Mouse (Mus musculus) thymus, adult 2 months (tissue): ENCODE measurements around the gene Rdh16.

Experiments used
- CTCF ChIP-seq: fragments of 200-500 bp; IDR thresholded peaks from 2 replicates; pipeline ENCODE4 v1.5.1; 2012; ENCODE audit warnings: mild to moderate bottlenecking, control low read depth, low read length, moderate library complexity, borderline replicate concordance; ENCODE audit not compliant: control insufficient read depth, poor library complexity, insufficient read depth; ENCODE audit errors: extremely low read depth
- POLR2A ChIP-seq: fragments of 200-500 bp; IDR thresholded peaks from 2 replicates; pipeline ENCODE4 v1.6.1; 2012; ENCODE audit warnings: mild to moderate bottlenecking, low read length, control low read depth, moderate library complexity; ENCODE audit not compliant: control insufficient read depth, poor library complexity, insufficient read depth; ENCODE audit errors: extremely low read depth

- no peak for TF ChIP-seq CTCF
- TF ChIP-seq POLR2A = no peak
Measured at GRCm38 (mm10) chr10:127799295-127799694, 1.7 kb upstream of the Rdh16 start.
